Mouse (Mus musculus) lung, postnatal 4 days (tissue): ENCODE data around the gene St8sia1.

Experiments
- DNase-seq, 2 experiments: peaks; one replicate each; pipeline ENCODE4 v3.0.0; 2021

Gene St8sia1

GRCm38 (mm10) chr6:142859946-142860345 is 104.3 kb downstream of the St8sia1 start:
- DNase-seq, result no peak

- no peak for DNase-seq
Measured at GRCm38 (mm10) chr6:142858937-142859336, 105.3 kb downstream of the St8sia1 start.

- no peak for DNase-seq
Measured at GRCm38 (mm10) chr6:142856258-142856874, 107.9 kb downstream of the St8sia1 start.

GRCm38 (mm10) chr6:142855761-142856160 is 108.5 kb downstream of the St8sia1 start:
- DNase-seq, result no peak

GRCm38 (mm10) chr6:142852419-142853377 is 111.6 kb downstream of the St8sia1 start:
- no peak for DNase-seq

- DNase-seq, result no peak
Measured at GRCm38 (mm10) chr6:142850436-142850835, 113.8 kb downstream of the St8sia1 start.

- DNase-seq, result no peak
Measured at GRCm38 (mm10) chr6:142849326-142849725, 114.9 kb downstream of the St8sia1 start.

GRCm38 (mm10) chr6:142847914-142848674 is 116.2 kb downstream of the St8sia1 start:
- DNase-seq, result no peak

- no peak for DNase-seq
Measured at GRCm38 (mm10) chr6:142846855-142847254, 117.4 kb downstream of the St8sia1 start.

- DNase-seq, result no peak
Measured at GRCm38 (mm10) chr6:142845066-142845465, 119.2 kb downstream of the St8sia1 start.

GRCm38 (mm10) chr6:142844061-142844460 is 120.2 kb downstream of the St8sia1 start:
- no peak for DNase-seq

- DNase-seq, result no peak
Measured at GRCm38 (mm10) chr6:142838501-142838900, 125.8 kb downstream of the St8sia1 start.

GRCm38 (mm10) chr6:142837326-142837725 is 126.9 kb downstream of the St8sia1 start:
- no peak for DNase-seq

GRCm38 (mm10) chr6:142835726-142836125 is 128.5 kb downstream of the St8sia1 start:
- DNase-seq, result no peak

- DNase-seq, result no peak
Measured at GRCm38 (mm10) chr6:142834911-142835310, 129.3 kb downstream of the St8sia1 start.

GRCm38 (mm10) chr6:142831706-142832105 is 132.5 kb downstream of the St8sia1 start:
- peak in 1 of 2 experiments; percentile 6 for DNase-seq

GRCm38 (mm10) chr6:142831243-142831642 is 133.0 kb downstream of the St8sia1 start:
- no peak for DNase-seq

- no peak for DNase-seq
Measured at GRCm38 (mm10) chr6:142830221-142830620, 134.0 kb downstream of the St8sia1 start.

GRCm38 (mm10) chr6:142825449-142825848 is 138.8 kb downstream of the St8sia1 start:
- no peak for DNase-seq

GRCm38 (mm10) chr6:142823008-142823787 is 141.1 kb downstream of the St8sia1 start:
- no peak for DNase-seq

GRCm38 (mm10) chr6:142818306-142818705 is 145.9 kb downstream of the St8sia1 start:
- no peak for DNase-seq

GRCm38 (mm10) chr6:142815513-142815912 is 148.7 kb downstream of the St8sia1 start:
- no peak for DNase-seq
